In the genomic region with DNA sequence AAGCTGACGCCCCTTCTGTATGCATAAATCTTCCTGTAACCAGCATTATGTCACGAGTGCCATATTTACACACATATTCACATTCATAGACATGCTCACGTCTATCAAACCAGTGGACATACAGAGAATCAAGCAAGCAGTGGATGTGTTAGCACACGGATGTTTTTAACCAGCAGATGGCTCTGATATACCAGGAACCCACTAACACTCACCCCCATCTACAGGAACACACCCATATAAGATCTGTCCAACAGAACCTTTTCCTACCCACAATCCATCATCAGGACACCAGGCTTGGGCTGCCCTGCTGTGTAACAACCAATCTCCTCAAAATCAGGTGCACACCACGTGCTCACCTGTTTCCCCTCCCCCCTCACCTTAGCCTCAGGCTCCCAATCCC, we compare ENCODE assay signal across 13 mouse cellular contexts.
DNase-seq lines count a peak whose midpoint lies in the region; ATAC-seq and TF ChIP-seq lines count a peak whose summit lies in the region.
"Had no signal": no experiment of that assay in that cellular context is flagged by ENCODE, and none has a peak within 500 bp of the region (broad histone marks: within the 10 kb centered on the region; RNA-seq: fewer than 3 reads in every experiment).

No protein-coding gene starts in this region.

- peak; percentile 53 for TF ChIP-seq CTCF in kidney, postnatal 0 days (IDR thresholded peaks at IDR 0.05; ENCODE audit: low read depth)
- TF ChIP-seq CTCF in heart, adult 2 months (IDR thresholded peaks at IDR 0.05): no peak

- H3K9me3 ChIP-seq in forebrain, embryonic 14.5 days (replicated peaks; ENCODE audit: control insufficient read depth, low read length): no peaks in the 10 kb centered on the region
- no peaks in the 10 kb centered on the region for H3K9me3 ChIP-seq in forebrain, embryonic 13.5 days (replicated peaks)
- no peaks in the 10 kb centered on the region for H3K9me3 ChIP-seq in kidney, postnatal 0 days (replicated peaks; ENCODE audit: low read length)
- no peaks in the 10 kb centered on the region for H3K9me3 ChIP-seq in kidney, embryonic 16.5 days (ENCODE audit: low read length)
- H3K9me3 ChIP-seq in forebrain, embryonic 16.5 days (ENCODE audit: control insufficient read depth, low read length): no peaks in the 10 kb centered on the region

- 0 out of 2 replicates have a peak, but pooled peaks cover 3% of the 10 kb centered on the region for H3K4me1 ChIP-seq in forebrain, embryonic 14.5 days (ENCODE audit: control insufficient read depth, insufficient read depth, low read length)
- H3K4me1 ChIP-seq in forebrain, embryonic 13.5 days: peaks cover 13% of the 10 kb centered on the region
- H3K4me1 ChIP-seq in kidney, postnatal 0 days (replicated peaks; ENCODE audit: insufficient read depth, low read length): no peaks in the 10 kb centered on the region
- H3K4me1 ChIP-seq in kidney, embryonic 16.5 days (ENCODE audit: insufficient read depth, low read length): peaks cover 6% of the 10 kb centered on the region; the same call in 1 of the 2 replicates
- peaks cover 7% of the 10 kb centered on the region for H3K4me1 ChIP-seq in forebrain, embryonic 16.5 days (replicated peaks; ENCODE audit: control insufficient read depth, insufficient read depth, low read length)
- no peaks in the 10 kb centered on the region for H3K4me1 ChIP-seq in heart, adult 2 months (ENCODE audit: control insufficient read depth, insufficient read depth, low read length)

- no peak overlapping the region for H3K4me2 ChIP-seq in forebrain, embryonic 14.5 days (ENCODE audit: low read length)
- no peak overlapping the region for H3K4me2 ChIP-seq in forebrain, embryonic 13.5 days
- no peak overlapping the region for H3K4me2 ChIP-seq in kidney, postnatal 0 days (ENCODE audit: low read length)
- H3K4me2 ChIP-seq in kidney, embryonic 16.5 days (replicated peaks; ENCODE audit: low read depth, low read length): no peak overlapping the region
- no peak overlapping the region for H3K4me2 ChIP-seq in forebrain, embryonic 16.5 days (ENCODE audit: low read length)

- no peak for TF ChIP-seq EP300 in heart, adult 2 months (IDR thresholded peaks at IDR 0.05; ENCODE audit: insufficient read depth, low read depth, low read length)

- ATAC-seq in forebrain, embryonic 14.5 days: peak; percentile 57; the same call in 1 of the 2 replicates
- no peak for ATAC-seq in forebrain, embryonic 13.5 days
- ATAC-seq in kidney, postnatal 0 days (replicated peaks; ENCODE audit: low FRiP score, low read depth): 0 out of 2 replicates have a peak, but pooled peaks have one; percentile 33
- no peak for ATAC-seq in kidney, embryonic 16.5 days (ENCODE audit: low FRiP score, low TSS enrichment)
- ATAC-seq in forebrain, embryonic 16.5 days: peak; percentile 49; the same call in 1 of the 2 replicates
- ATAC-seq: CD4-positive, CD25-positive, alpha-beta regulatory T cell, adult 4 months; hindbrain, embryonic 16.5 days had no signal

- no peak for TF ChIP-seq POLR2A in heart, adult 2 months (IDR thresholded peaks at IDR 0.05; ENCODE audit: insufficient read depth, low read depth, low read length)

- no peaks in the 10 kb centered on the region for H3K36me3 ChIP-seq in forebrain, embryonic 14.5 days (ENCODE audit: control insufficient read depth, insufficient read depth, low read length)
- H3K36me3 ChIP-seq in forebrain, embryonic 13.5 days (ENCODE audit: poor library complexity, severe bottlenecking): no peaks in the 10 kb centered on the region
- H3K36me3 ChIP-seq in kidney, postnatal 0 days (ENCODE audit: insufficient read depth, low read length): no peaks in the 10 kb centered on the region
- H3K36me3 ChIP-seq in kidney, embryonic 16.5 days (ENCODE audit: insufficient read depth, low read length): no peaks in the 10 kb centered on the region
- H3K36me3 ChIP-seq in forebrain, embryonic 16.5 days (ENCODE audit: control insufficient read depth, insufficient read depth): no peaks in the 10 kb centered on the region
- H3K36me3 ChIP-seq in heart, adult 2 months (ENCODE audit: control insufficient read depth, insufficient read depth, low read length): no peaks in the 10 kb centered on the region

- H3K27ac ChIP-seq in forebrain, embryonic 14.5 days (ENCODE audit: low read depth, low read length): no peak overlapping the region
- H3K27ac ChIP-seq in forebrain, embryonic 13.5 days: no peak overlapping the region
- no peak overlapping the region for H3K27ac ChIP-seq in kidney, postnatal 0 days
- H3K27ac ChIP-seq in kidney, embryonic 16.5 days (ENCODE audit: low read length): no peak overlapping the region
- H3K27ac ChIP-seq in forebrain, embryonic 16.5 days (ENCODE audit: low read length): no peak overlapping the region
- H3K27ac ChIP-seq in heart, adult 2 months: no peak overlapping the region

- peak; percentile 30 for DNase-seq in forebrain, embryonic 14.5 days (ENCODE audit: low spot score)
- peak; percentile 14 for DNase-seq in kidney, postnatal 0 days (ENCODE audit: low spot score)
- peak; percentile 5 for DNase-seq in A20 (ENCODE audit: low read depth, low spot score)
- no peak for DNase-seq in adrenal gland, postnatal 14 days
- DNase-seq in heart, adult 2 months: no peak
- DNase-seq: adrenal gland, adult 8-10 months; gastrocnemius, postnatal 25 days; lung, postnatal 14 days had no signal

- no peak overlapping the region for H3K9ac ChIP-seq in forebrain, embryonic 14.5 days (ENCODE audit: low read length)
- no peak overlapping the region for H3K9ac ChIP-seq in forebrain, embryonic 13.5 days
- no peak overlapping the region for H3K9ac ChIP-seq in kidney, postnatal 0 days (ENCODE audit: low read depth, low read length)
- no peak overlapping the region for H3K9ac ChIP-seq in kidney, embryonic 16.5 days (replicated peaks; ENCODE audit: low read length)
- H3K9ac ChIP-seq in forebrain, embryonic 16.5 days (replicated peaks; ENCODE audit: low read depth, low read length): no peak overlapping the region
- H3K9ac ChIP-seq in heart, adult 2 months (ENCODE audit: low read depth, low read length): no peak overlapping the region

- H3K4me3 ChIP-seq in forebrain, embryonic 14.5 days (ENCODE audit: low read depth, low read length): no peak overlapping the region
- H3K4me3 ChIP-seq in forebrain, embryonic 13.5 days: no peak overlapping the region
- no peak overlapping the region for H3K4me3 ChIP-seq in kidney, postnatal 0 days (replicated peaks; ENCODE audit: low read depth, low read length)
- no peak overlapping the region for H3K4me3 ChIP-seq in kidney, embryonic 16.5 days (ENCODE audit: low read length)
- H3K4me3 ChIP-seq in forebrain, embryonic 16.5 days (replicated peaks; ENCODE audit: low read length): no peak overlapping the region
- H3K4me3 ChIP-seq in heart, adult 2 months: no peak overlapping the region

- intact Hi-C loops in heart, adult 2 months (cut with DNase I): no loop called here

- no peaks in the 10 kb centered on the region for H3K27me3 ChIP-seq in forebrain, embryonic 14.5 days (replicated peaks; ENCODE audit: control insufficient read depth, insufficient read depth, low read length)
- H3K27me3 ChIP-seq in forebrain, embryonic 13.5 days: no peaks in the 10 kb centered on the region
- H3K27me3 ChIP-seq in kidney, postnatal 0 days (ENCODE audit: insufficient read depth, low read length): no peaks in the 10 kb centered on the region
- no peaks in the 10 kb centered on the region for H3K27me3 ChIP-seq in kidney, embryonic 16.5 days (ENCODE audit: insufficient read depth, low read length)
- no peaks in the 10 kb centered on the region for H3K27me3 ChIP-seq in forebrain, embryonic 16.5 days (replicated peaks; ENCODE audit: control insufficient read depth, insufficient read depth, low read length)
- H3K27me3 ChIP-seq in heart, adult 2 months (ENCODE audit: control insufficient read depth, insufficient read depth, low read length): no peaks in the 10 kb centered on the region

- no peaks in the 10 kb centered on the region for H3K79me2 ChIP-seq in heart, adult 2 months (replicated peaks; ENCODE audit: control insufficient read depth, insufficient read depth, low read length)

- 72% methylated on average over 5 of the region's 5 CpGs for WGBS in forebrain, embryonic 14.5 days
- WGBS in forebrain, embryonic 13.5 days: 74% methylated on average over 5 of the region's 5 CpGs
- WGBS in kidney, postnatal 0 days: 66% methylated on average over 5 of the region's 5 CpGs
- 72% methylated on average over 5 of the region's 5 CpGs for WGBS in kidney, embryonic 16.5 days
- WGBS in forebrain, embryonic 16.5 days: 66% methylated on average over 5 of the region's 5 CpGs
- 57% methylated on average over 5 of the region's 5 CpGs for WGBS in heart, adult 2 months

Comparison
In these comparisons a context has a peak if more than half of its experiments do, and no peak if none do; other contexts are left out.
1. ATAC-seq: peak in forebrain, embryonic 14.5 days (single experiment), kidney, postnatal 0 days (single experiment) and forebrain, embryonic 16.5 days (single experiment); none in forebrain, embryonic 13.5 days (single experiment) and kidney, embryonic 16.5 days (single experiment).
2. DNase-seq: peak in forebrain, embryonic 14.5 days (single experiment), kidney, postnatal 0 days (single experiment) and A20 (single experiment); none in adrenal gland, postnatal 14 days (single experiment) and heart, adult 2 months (0 of 2).